Mouse (Mus musculus) heart, postnatal 0 days (tissue): Measurements from ENCODE around the gene Cited2. TPM values are rescaled to one million over a fixed set of nuclear protein-coding genes. Genes with fewer than 3 reads are reported as not detected.

Experiments used
- ATAC-seq: fragments of 200-750 bp; cut with Nextera tagmentation; 2 replicates; pipeline ENCODE4 v1.8.0; 2017; ENCODE audit warnings: low read depth, moderate number of reproducible peaks, moderate library complexity; ENCODE audit not compliant: insufficient read depth
- DNase-seq: peaks from one replicate; pipeline ENCODE4 v3.0.0-alpha.2; 2016; ENCODE audit warnings: low spot score
- H3K27ac ChIP-seq: fragments of 300-500 bp; sonication (generic); 2 replicates; pipeline ENCODE4 v1.5.1; 2014; ENCODE audit warnings: low read depth, mild to moderate bottlenecking
- H3K27me3 ChIP-seq: fragments of 300-500 bp; sonication (generic); 2 replicates; pipeline ENCODE4 v1.6.1; 2014; ENCODE audit warnings: low read length, mixed read lengths; ENCODE audit not compliant: control insufficient read depth, insufficient read depth
- H3K36me3 ChIP-seq: fragments of 300-500 bp; sonication (generic); replicated peaks from 2 replicates; pipeline ENCODE4 v1.6.1; 2014; ENCODE audit warnings: low read length, mixed read lengths; ENCODE audit not compliant: control insufficient read depth, insufficient read depth
- H3K4me1 ChIP-seq: fragments of 300-500 bp; sonication (generic); 2 replicates; pipeline ENCODE4 v1.6.1; 2014; ENCODE audit warnings: antibody characterized with exemption; ENCODE audit not compliant: control insufficient read depth, insufficient read depth
- H3K4me2 ChIP-seq: fragments of 300-500 bp; sonication (generic); 2 replicates; pipeline ENCODE4 v1.6.1; 2014; ENCODE audit warnings: low read depth, mild to moderate bottlenecking, low read length, moderate library complexity
- H3K4me3 ChIP-seq: fragments of 300-500 bp; sonication (generic); 2 replicates; pipeline ENCODE4 v1.5.1; 2014; ENCODE audit warnings: low read depth, low read length
- H3K9ac ChIP-seq: fragments of 300-500 bp; sonication (generic); replicated peaks from 2 replicates; pipeline ENCODE4 v1.6.1; 2014; ENCODE audit warnings: low read depth, low read length, mixed read lengths
- H3K9me3 ChIP-seq: fragments of 300-500 bp; sonication (generic); replicated peaks from 2 replicates; pipeline ENCODE4 v1.6.1; 2016; ENCODE audit warnings: low read length; ENCODE audit not compliant: control insufficient read depth
- CTCF ChIP-seq: IDR thresholded peaks from 2 replicates; pipeline ENCODE4 v1.5.1; 2016; ENCODE audit warnings: antibody characterized with exemption, control low read depth, low read depth
- EP300 ChIP-seq: IDR thresholded peaks from 2 replicates; pipeline ENCODE4 v1.6.1; 2016; ENCODE audit warnings: antibody characterized with exemption, low read depth
- WGBS: fragments of 180-500 bp; shearing (Covaris S2); extraction: QIAGEN DNeasy Blood & Tissue Kit; methylation state at CpG from one replicate; pipeline ENCODE4 v1.1.7; 2014; 5-methylcytosine and 5-hydroxymethylcytosine counted together
- polyA plus RNA-seq: library from polyadenylated mRNA; unstranded; fragments of >200 nt; fragmentation: Nextera tagmentation; extraction: Ambion mirVana; gene quantifications from 2 replicates; pipeline ENCODE4 v1.2.1, GENCODE M21; 2015
- total RNA-seq: library from RNA; depleted of rRNA; stranded (reverse); fragments of >200 nt; gene quantifications from 2 replicates; pipeline ENCODE4 v1.2.3, GENCODE M21; 2014; ENCODE audit warnings: low replicate concordance; rRNA removed

Gene Cited2
- total and polyA plus RNA-seq, 2 experiments from 2014 or later, result 15.8 to 57.6 TPM

DNA sequence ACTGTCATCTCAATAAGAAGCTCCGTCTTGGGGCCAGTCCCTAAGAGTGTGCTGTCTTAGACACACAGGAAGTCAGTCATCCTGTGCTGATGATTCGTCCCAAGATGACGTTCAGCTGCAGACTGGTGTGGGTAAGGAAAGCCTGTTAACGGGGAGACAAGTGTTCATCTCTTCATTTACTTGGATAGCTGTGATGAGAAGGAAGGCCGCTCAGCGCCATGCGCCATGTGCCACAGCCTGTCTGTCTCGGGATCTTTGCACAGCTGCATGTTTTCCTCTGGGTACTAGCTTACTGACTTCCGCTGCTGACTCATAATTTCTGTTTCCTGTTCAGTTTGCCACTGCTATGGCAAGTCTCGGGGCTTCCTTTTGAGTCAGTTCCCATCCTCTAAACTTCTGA lies 49.3 kb downstream of the Cited2 start:
- ATAC-seq (no peak), DNase-seq (no peak)
- no peak for TF ChIP-seq CTCF
- no peak for TF ChIP-seq EP300

DNA sequence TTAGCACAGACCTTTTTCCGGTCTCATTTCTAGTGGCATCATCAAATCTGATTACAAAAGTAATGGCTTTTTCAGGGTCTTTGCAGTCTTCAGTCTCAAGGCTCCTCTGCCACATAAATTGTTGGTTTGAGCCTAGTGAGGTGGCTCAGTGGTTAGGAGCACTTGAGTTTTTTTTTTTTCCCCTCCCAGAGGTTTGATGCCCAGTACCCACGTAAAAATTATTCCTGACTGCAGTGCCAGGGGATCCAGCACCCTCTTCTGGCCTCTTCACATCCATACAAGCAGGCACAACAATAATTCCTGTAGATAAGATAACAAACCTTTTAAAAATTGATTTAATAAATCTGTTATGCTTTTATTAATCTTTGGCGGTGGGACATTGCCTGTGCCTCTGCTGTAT lies 51.3 kb downstream of the Cited2 start:
- no peak for ATAC-seq
- H3K9me3 ChIP-seq, result no peaks in the 10 kb centered on the region
- no peaks in the 10 kb centered on the region for H3K4me1 ChIP-seq
- H3K4me3 ChIP-seq, result no peak overlapping the region
- H3K27me3 ChIP-seq, result no peaks in the 10 kb centered on the region
- no peaks in the 10 kb centered on the region for H3K36me3 ChIP-seq
- no peak overlapping the region for H3K27ac ChIP-seq
- WGBS, result 78% methylated on average over 3 of the region's 3 CpGs
- no peak for DNase-seq
- TF ChIP-seq CTCF (no peak), EP300 (no peak)
- no peak overlapping the region for H3K9ac ChIP-seq
- H3K4me2 ChIP-seq, result no peak overlapping the region

More for the DNA sequence above, 49.3 kb downstream of the Cited2 start:
- Histone ChIP-seq H3K4me1 (peaks cover 7% of the 10 kb centered on the region), H3K9ac (no peak overlapping the region), H3K27ac (0 out of 2 replicates have a peak overlapping the region, but pooled peaks have one; percentile 40), H3K4me2 (no peak overlapping the region), H3K9me3 (no peaks in the 10 kb centered on the region), H3K36me3 (no peaks in the 10 kb centered on the region), H3K4me3 (no peak overlapping the region), H3K27me3 (no peaks in the 10 kb centered on the region)
- 56% methylated on average over 10 of the region's 10 CpGs for whole genome bisulfite sequencing

DNA sequence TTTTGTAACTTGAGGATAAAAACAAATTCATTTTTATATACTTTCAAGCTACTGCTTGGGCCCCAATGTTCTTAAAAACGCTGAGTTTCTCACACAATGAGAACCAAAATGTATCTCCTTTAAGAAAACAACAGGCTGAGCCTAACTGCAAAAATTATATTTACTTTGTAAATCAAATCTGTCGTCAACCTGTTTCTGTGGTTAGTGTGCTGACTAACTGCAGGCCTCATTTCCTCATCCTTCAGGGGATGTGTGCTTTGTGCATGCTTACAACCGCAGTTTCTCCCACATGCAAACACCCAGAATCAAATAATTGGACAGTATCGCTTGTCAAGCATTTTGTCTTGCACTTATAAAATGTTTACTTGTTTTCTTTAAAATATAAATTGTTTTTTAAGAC lies 52.1 kb downstream of the Cited2 start:
- Histone ChIP-seq H3K9me3 (no peaks in the 10 kb centered on the region), H3K27me3 (no peaks in the 10 kb centered on the region), H3K4me2 (no peak overlapping the region), H3K27ac (no peak overlapping the region), H3K9ac (no peak overlapping the region), H3K4me1 (no peaks in the 10 kb centered on the region), H3K36me3 (no peaks in the 10 kb centered on the region), H3K4me3 (no peak overlapping the region)
- no peak for ATAC-seq
- TF ChIP-seq CTCF, result no peak
- TF ChIP-seq EP300, result no peak
- 61% methylated on average over 4 of the region's 4 CpGs for WGBS
- DNase-seq, result no peak

Other genes with a start within 250 kb of the Cited2 start
- gene Txlnb, start 73.0 kb downstream of the Cited2 start, total RNA-seq, result 59.9 and 68.3 TPM in 2 replicates
- gene Txlnb, start 73.0 kb downstream of the Cited2 start, polyA plus RNA-seq, result 56.3 and 61.1 TPM in 2 replicates
- 54.5 and 68.6 TPM in 2 replicates for gene Heca, start 224.8 kb downstream of the Cited2 start, total RNA-seq
- 4.4 and 6.0 TPM in 2 replicates for gene Heca, start 224.8 kb downstream of the Cited2 start, polyA plus RNA-seq